Mouse (Mus musculus) midbrain, embryonic 16.5 days (tissue): ENCODE measurements at regions not wholly inside any gene's neighbourhood (a gene's known extent, or its start where the extent isn't known, plus 50 kb on each side); places are given as distances from the start of the nearest gene placed in this dataset.

ENCODE experiments used
- ATAC-seq: fragments of 200-750 bp; cut with Nextera tagmentation; 2 replicates; pipeline ENCODE4 v1.8.0; 2017; ENCODE audit warnings: moderate TSS enrichment
- H3K27ac ChIP-seq: fragments of 300-500 bp; sonication (generic); 2 replicates; pipeline ENCODE4 v1.5.1; 2014; ENCODE audit warnings: mild to moderate bottlenecking, low read length, mixed read lengths
- H3K27me3 ChIP-seq: fragments of 300-500 bp; sonication (generic); 2 replicates; pipeline ENCODE4 v1.6.1; 2014; ENCODE audit warnings: low read depth, low read length, mixed read lengths; ENCODE audit not compliant: control insufficient read depth, insufficient read depth
- H3K36me3 ChIP-seq: fragments of 300-500 bp; sonication (generic); 2 replicates; pipeline ENCODE4 v1.6.1; 2014; ENCODE audit warnings: mild to moderate bottlenecking, low read length, moderate library complexity, mixed read lengths; ENCODE audit not compliant: control insufficient read depth, insufficient read depth
- H3K4me1 ChIP-seq: fragments of 300-500 bp; sonication (generic); 2 replicates; pipeline ENCODE4 v1.6.1; 2014; ENCODE audit warnings: mild to moderate bottlenecking, low read length, mixed read lengths; ENCODE audit not compliant: control insufficient read depth, insufficient read depth
- H3K4me2 ChIP-seq: fragments of 300-500 bp; sonication (generic); 2 replicates; pipeline ENCODE4 v1.6.1; 2014; ENCODE audit warnings: mild to moderate bottlenecking, low read length, mixed read lengths
- H3K4me3 ChIP-seq: fragments of 300-500 bp; sonication (generic); 2 replicates; pipeline ENCODE4 v1.5.1; 2014; ENCODE audit warnings: low read depth, mild to moderate bottlenecking, low read length, moderate library complexity, mixed read lengths
- H3K9ac ChIP-seq: fragments of 300-500 bp; sonication (generic); 2 replicates; pipeline ENCODE4 v1.6.1; 2014; ENCODE audit warnings: low read depth, low read length, mixed read lengths
- H3K9me3 ChIP-seq: fragments of 300-500 bp; sonication (generic); replicated peaks from 2 replicates; pipeline ENCODE4 v1.6.1; 2014; ENCODE audit warnings: mild to moderate bottlenecking, low read length, mixed read lengths; ENCODE audit not compliant: control insufficient read depth, poor library complexity, severe bottlenecking
- WGBS: fragments of 180-500 bp; shearing (Covaris S2); extraction: QIAGEN DNeasy Blood & Tissue Kit; methylation state at CpG from one replicate; pipeline ENCODE4 v1.1.7; 2014; 5-methylcytosine and 5-hydroxymethylcytosine counted together

- 64% methylated on average over 2 of the region's 2 CpGs for WGBS
- Histone ChIP-seq H3K4me2 (no peak overlapping the region), H3K9ac (no peak overlapping the region), H3K36me3 (no peaks in the 10 kb centered on the region), H3K27ac (no peak overlapping the region), H3K4me3 (no peak overlapping the region), H3K27me3 (no peaks in the 10 kb centered on the region), H3K9me3 (no peaks in the 10 kb centered on the region), H3K4me1 (no peaks in the 10 kb centered on the region)
- no peak for ATAC-seq
These were observed 1526.5 kb upstream of the Tenm2 start for GRCm38 (mm10) chr11:38762241-38762640.

- H3K27me3 ChIP-seq: no peaks in the 10 kb centered on the region
- ATAC-seq: no peak
- 33% methylated on average over 3 of the region's 3 CpGs for WGBS
- H3K4me1 ChIP-seq: no peaks in the 10 kb centered on the region
- no peak overlapping the region for H3K9ac ChIP-seq
- no peak overlapping the region for H3K4me3 ChIP-seq
- H3K27ac ChIP-seq: no peak overlapping the region
- no peaks in the 10 kb centered on the region for H3K36me3 ChIP-seq
- H3K4me2 ChIP-seq: no peak overlapping the region
- H3K9me3 ChIP-seq: no peaks in the 10 kb centered on the region
These were observed 1511.8 kb upstream of the Tenm2 start for GRCm38 (mm10) chr11:38747549-38747948.

GRCm38 (mm10) chr11:38729101-38729500, 1493.3 kb upstream of the Tenm2 start:
- Histone ChIP-seq H3K36me3 (no peaks in the 10 kb centered on the region), H3K27ac (no peak overlapping the region), H3K27me3 (no peaks in the 10 kb centered on the region), H3K9ac (no peak overlapping the region), H3K4me3 (no peak overlapping the region), H3K4me1 (no peaks in the 10 kb centered on the region), H3K4me2 (no peak overlapping the region), H3K9me3 (no peaks in the 10 kb centered on the region)
- whole genome bisulfite sequencing: 52% methylated on average over 2 of the region's 2 CpGs
- ATAC-seq: no peak

- ATAC-seq: no peak
- Histone ChIP-seq H3K36me3 (no peaks in the 10 kb centered on the region), H3K9ac (no peak overlapping the region), H3K27ac (no peak overlapping the region), H3K9me3 (no peaks in the 10 kb centered on the region), H3K4me2 (no peak overlapping the region), H3K4me3 (no peak overlapping the region), H3K4me1 (no peaks in the 10 kb centered on the region), H3K27me3 (no peaks in the 10 kb centered on the region)
- 88% methylated on average over 3 of the region's 3 CpGs for WGBS
These were observed 1479.9 kb upstream of the Tenm2 start for GRCm38 (mm10) chr11:38715697-38716096.

GRCm38 (mm10) chr11:38681264-38681663, 1445.5 kb upstream of the Tenm2 start:
- H3K4me2 ChIP-seq: no peak overlapping the region
- H3K9ac ChIP-seq: no peak overlapping the region
- H3K27ac ChIP-seq: no peak overlapping the region
- H3K9me3 ChIP-seq: no peaks in the 10 kb centered on the region
- H3K27me3 ChIP-seq: no peaks in the 10 kb centered on the region
- peaks cover 11% of the 10 kb centered on the region; the same call in 1 of the 2 replicates for H3K4me1 ChIP-seq
- no peaks in the 10 kb centered on the region for H3K36me3 ChIP-seq
- WGBS: 23% methylated on average over 7 of the region's 7 CpGs
- no peak overlapping the region for H3K4me3 ChIP-seq
- no peak for ATAC-seq

GRCm38 (mm10) chr11:38673367-38674056, 1437.7 kb upstream of the Tenm2 start:
- no peak overlapping the region for H3K27ac ChIP-seq
- no peaks in the 10 kb centered on the region for H3K9me3 ChIP-seq
- H3K36me3 ChIP-seq: no peaks in the 10 kb centered on the region
- H3K27me3 ChIP-seq: no peaks in the 10 kb centered on the region
- ATAC-seq: no peak
- WGBS: 72% methylated on average over 5 of the region's 5 CpGs
- no peak overlapping the region for H3K4me2 ChIP-seq
- no peaks in the 10 kb centered on the region for H3K4me1 ChIP-seq
- H3K9ac ChIP-seq: no peak overlapping the region
- H3K4me3 ChIP-seq: no peak overlapping the region
